Mouse (Mus musculus) cerebral cortex, adult 2 months (tissue): Measurements from ENCODE around the gene Amy2a3.

Source experiments
- WGBS: fragments of 180-500 bp; shearing (Covaris S2); methylation state at CpG from one replicate; pipeline ENCODE4 v1.1.7; 2018; 5-methylcytosine and 5-hydroxymethylcytosine counted together

The Amy2a3 gene

DNA sequence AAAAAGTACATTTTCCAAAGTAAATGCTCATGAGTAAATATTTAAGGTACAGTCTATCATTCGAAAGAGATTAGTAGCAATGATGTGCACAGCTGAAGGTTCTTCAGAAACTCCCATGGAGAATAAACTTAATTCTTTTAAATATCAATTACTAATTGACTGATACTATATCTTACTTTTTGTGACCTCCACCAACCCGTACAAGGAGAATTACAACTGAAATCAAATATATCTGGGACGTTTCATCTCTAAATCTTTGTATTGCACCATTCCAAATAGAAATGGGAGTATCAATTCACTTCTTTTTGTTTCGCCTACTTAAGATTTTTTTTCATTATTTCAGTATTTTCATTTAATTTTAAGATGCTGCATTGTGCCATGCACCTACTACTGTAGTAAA, at the start of gene Amy2a3:
Gene Amy2a3, minus strand, starts transcription at position 101 of the 400 bp plus-strand sequence.
- no CpG with 5 or more reads among the region's 4 CpGs for WGBS

DNA sequence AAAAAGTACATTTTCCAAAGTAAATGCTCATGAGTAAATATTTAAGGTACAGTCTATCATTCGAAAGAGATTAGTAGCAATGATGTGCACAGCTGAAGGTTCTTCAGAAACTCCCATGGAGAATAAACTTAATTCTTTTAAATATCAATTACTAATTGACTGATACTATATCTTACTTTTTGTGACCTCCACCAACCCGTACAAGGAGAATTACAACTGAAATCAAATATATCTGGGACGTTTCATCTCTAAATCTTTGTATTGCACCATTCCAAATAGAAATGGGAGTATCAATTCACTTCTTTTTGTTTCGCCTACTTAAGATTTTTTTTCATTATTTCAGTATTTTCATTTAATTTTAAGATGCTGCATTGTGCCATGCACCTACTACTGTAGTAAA, 32.7 kb upstream of the Amy2a3 start, which contains the start of gene Amy2a2:
Gene Amy2a2, minus strand, starts transcription at position 101 of the 400 bp plus-strand sequence.
- WGBS, result no CpG with 5 or more reads among the region's 4 CpGs

DNA sequence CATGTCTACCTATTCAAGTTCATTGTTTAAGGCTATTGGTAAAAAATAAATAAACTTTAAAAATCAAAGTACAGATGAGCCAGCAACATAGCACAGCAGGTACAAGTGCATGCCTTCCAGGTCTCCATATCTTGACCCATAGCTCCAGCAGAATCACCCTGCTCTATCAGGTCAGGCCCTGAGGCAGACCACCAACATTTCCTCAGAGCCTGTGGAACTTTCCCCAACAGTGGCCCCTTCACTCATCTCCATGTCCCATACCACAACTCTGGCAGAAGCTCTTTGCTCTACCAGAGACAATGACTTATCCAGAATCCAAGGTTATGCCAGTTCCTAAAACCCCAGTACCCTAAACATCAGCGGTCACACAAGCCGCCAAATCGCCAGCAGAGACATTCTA, 10.9 kb downstream of the Amy2a3 start:
- WGBS, result no CpG with 5 or more reads among the region's 3 CpGs

DNA sequence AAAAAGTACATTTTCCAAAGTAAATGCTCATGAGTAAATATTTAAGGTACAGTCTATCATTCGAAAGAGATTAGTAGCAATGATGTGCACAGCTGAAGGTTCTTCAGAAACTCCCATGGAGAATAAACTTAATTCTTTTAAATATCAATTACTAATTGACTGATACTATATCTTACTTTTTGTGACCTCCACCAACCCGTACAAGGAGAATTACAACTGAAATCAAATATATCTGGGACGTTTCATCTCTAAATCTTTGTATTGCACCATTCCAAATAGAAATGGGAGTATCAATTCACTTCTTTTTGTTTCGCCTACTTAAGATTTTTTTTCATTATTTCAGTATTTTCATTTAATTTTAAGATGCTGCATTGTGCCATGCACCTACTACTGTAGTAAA, 32.5 kb downstream of the Amy2a3 start, which contains the start of gene Amy2a4:
Gene Amy2a4, minus strand, starts transcription at position 101 of the 400 bp plus-strand sequence.
- WGBS, result no CpG with 5 or more reads among the region's 4 CpGs
